Mouse (Mus musculus) midbrain, embryonic 14.5 days (tissue): Measurements from ENCODE around the gene Slc32a1. TPM values are rescaled to one million over a fixed set of nuclear protein-coding genes. Genes with fewer than 3 reads are reported as not detected.

Experiments
- ATAC-seq: fragments of 200-750 bp; cut with Nextera tagmentation; 2 replicates; pipeline ENCODE4 v1.8.0; 2017; ENCODE audit warnings: moderate number of reproducible peaks, moderate library complexity; ENCODE audit not compliant: low FRiP score, low TSS enrichment
- DNase-seq: peaks from one replicate; pipeline ENCODE4 v3.0.0-alpha.2; 2015
- H3K27ac ChIP-seq: fragments of 300-500 bp; sonication (generic); replicated peaks from 2 replicates; pipeline ENCODE4 v1.5.1; 2014; ENCODE audit warnings: mild to moderate bottlenecking, low read depth, low read length, moderate library complexity
- H3K27me3 ChIP-seq: fragments of 300-500 bp; sonication (generic); 2 replicates; pipeline ENCODE4 v1.6.1; 2014; ENCODE audit warnings: low read length, control low read depth, mixed read lengths; ENCODE audit not compliant: control insufficient read depth, insufficient read depth
- H3K36me3 ChIP-seq: fragments of 300-500 bp; sonication (generic); 2 replicates; pipeline ENCODE4 v1.6.1; 2014; ENCODE audit warnings: low read length, control low read depth; ENCODE audit not compliant: control insufficient read depth, insufficient read depth
- H3K4me1 ChIP-seq: fragments of 300-500 bp; sonication (generic); 2 replicates; pipeline ENCODE4 v1.6.1; 2014; ENCODE audit warnings: mild to moderate bottlenecking, antibody characterized with exemption, low read length, control low read depth; ENCODE audit not compliant: control insufficient read depth, insufficient read depth
- H3K4me2 ChIP-seq: fragments of 300-500 bp; sonication (generic); 2 replicates; pipeline ENCODE4 v1.6.1; 2014; ENCODE audit warnings: mild to moderate bottlenecking, low read length, moderate library complexity
- H3K4me3 ChIP-seq: fragments of 300-500 bp; sonication (generic); replicated peaks from 2 replicates; pipeline ENCODE4 v1.5.1; 2014; ENCODE audit warnings: low read depth, low read length
- H3K9ac ChIP-seq: fragments of 300-500 bp; sonication (generic); replicated peaks from 2 replicates; pipeline ENCODE4 v1.6.1; 2014; ENCODE audit warnings: mild to moderate bottlenecking, low read length, moderate library complexity
- H3K9me3 ChIP-seq: fragments of 300-500 bp; sonication (generic); 2 replicates; pipeline ENCODE4 v1.6.1; 2016; ENCODE audit warnings: low read length, control low read depth, mixed read lengths; ENCODE audit not compliant: control insufficient read depth
- WGBS: fragments of 180-500 bp; shearing (Covaris S2); extraction: QIAGEN DNeasy Blood & Tissue Kit; methylation state at CpG from one replicate; pipeline ENCODE4 v1.1.7; 2014; 5-methylcytosine and 5-hydroxymethylcytosine counted together
- polyA plus RNA-seq: library from polyadenylated mRNA; unstranded; fragments of >200 nt; fragmentation: Nextera tagmentation; extraction: Ambion mirVana; gene quantifications from 2 replicates; pipeline ENCODE4 v1.2.1, GENCODE M21; 2014

Gene Slc32a1
- polyA plus RNA-seq, 1 experiment from 2014 or later, result 7.6 TPM

DNA sequence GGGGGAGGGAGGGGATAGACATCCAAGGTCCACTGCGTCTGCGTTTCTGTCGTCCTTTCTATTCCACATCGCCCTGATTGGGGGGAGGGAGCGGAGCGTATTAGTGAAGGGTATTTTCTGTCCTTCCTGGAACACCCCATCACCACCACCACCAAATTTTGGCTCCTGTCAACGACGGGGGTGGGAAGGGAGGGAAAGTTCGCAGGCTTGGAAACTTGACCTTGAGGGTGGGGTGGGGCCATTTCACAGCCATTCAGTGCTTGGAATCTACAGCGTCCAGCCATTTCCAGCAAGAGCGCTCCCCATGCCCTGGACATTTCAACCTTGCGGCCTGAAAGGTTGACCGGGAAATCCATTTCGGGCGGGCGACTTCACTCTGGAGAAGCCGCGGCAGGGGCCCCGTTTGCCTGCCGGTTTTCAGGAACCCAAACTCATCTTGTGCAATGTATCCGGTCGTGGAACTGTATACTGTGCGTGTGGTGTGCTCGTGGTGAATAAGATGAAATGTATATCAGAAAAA lies 4.7 kb downstream of the Slc32a1 start:
- ATAC-seq (no peak), DNase-seq (peak; percentile 40)
- peak overlapping the region; percentile 93 for H3K27ac ChIP-seq
- H3K4me2 ChIP-seq, result peak overlapping the region; percentile 60
- no peaks in the 10 kb centered on the region for H3K4me1 ChIP-seq
- peaks cover 64% of the 10 kb centered on the region for H3K27me3 ChIP-seq
- H3K36me3 ChIP-seq, result peaks cover 5% of the 10 kb centered on the region; the same call in 1 of the 2 replicates
- peak overlapping the region; percentile 73 for H3K9ac ChIP-seq
- H3K4me3 ChIP-seq, result peak overlapping the region; percentile 48
- WGBS, result under 1% methylated on average over 24 of the region's 24 CpGs
- no peaks in the 10 kb centered on the region for H3K9me3 ChIP-seq

DNA sequence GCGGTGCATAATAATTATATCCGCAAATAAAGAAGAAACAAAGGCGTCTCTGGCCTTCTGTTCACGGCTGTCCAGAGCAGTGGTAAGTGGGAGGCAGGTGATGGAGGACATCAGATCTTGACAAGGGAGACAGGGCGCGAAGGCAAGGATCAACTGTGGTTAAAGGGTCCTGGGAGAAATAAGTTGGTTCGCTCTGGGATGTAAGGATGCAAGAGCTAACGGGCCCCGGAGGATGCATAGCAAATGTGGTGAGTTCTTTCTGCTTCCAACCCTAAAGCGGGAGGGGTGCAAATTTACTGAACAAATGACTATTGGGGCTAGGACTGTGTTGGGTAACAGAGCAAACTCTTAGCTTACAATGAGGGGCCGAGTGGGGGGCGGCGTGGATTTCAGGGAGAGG lies 5.1 kb downstream of the Slc32a1 start:
- DNase-seq, result peak; percentile 55
- peak overlapping the region; percentile 60 for H3K4me2 ChIP-seq
- H3K27ac ChIP-seq, result peak overlapping the region; percentile 93
- H3K4me3 ChIP-seq, result peak overlapping the region; percentile 48
- peaks cover 5% of the 10 kb centered on the region; the same call in 1 of the 2 replicates for H3K36me3 ChIP-seq
- peak overlapping the region; percentile 73 for H3K9ac ChIP-seq
- peaks cover 59% of the 10 kb centered on the region for H3K27me3 ChIP-seq
- H3K9me3 ChIP-seq, result no peaks in the 10 kb centered on the region
- WGBS, result under 1% methylated on average over 13 of the region's 13 CpGs
- ATAC-seq, result no peak
- H3K4me1 ChIP-seq, result no peaks in the 10 kb centered on the region

DNA sequence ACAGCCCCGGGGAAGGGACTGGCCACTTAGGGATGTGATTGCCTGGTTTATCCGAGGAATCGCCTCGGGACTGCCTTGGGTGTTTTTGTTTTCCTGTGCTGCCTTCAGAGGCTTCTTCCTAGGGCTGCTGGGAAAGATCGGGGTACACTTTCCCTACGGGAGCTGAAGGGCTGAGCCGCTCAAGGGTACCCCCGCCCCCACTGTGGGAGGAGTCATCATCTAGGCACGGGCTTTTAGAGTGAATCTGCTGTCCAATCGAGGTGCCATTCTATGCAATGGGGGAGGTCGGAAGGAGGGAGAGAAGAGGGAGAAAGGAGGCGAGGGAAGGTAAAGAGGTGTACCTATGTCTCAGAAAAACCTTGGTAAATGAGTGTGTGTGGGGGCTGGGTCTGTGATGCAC lies 5.7 kb downstream of the Slc32a1 start:
- 1% methylated on average over 12 of the region's 12 CpGs for WGBS
- H3K9ac ChIP-seq, result peak overlapping the region; percentile 73
- H3K27ac ChIP-seq, result peak overlapping the region; percentile 93
- peaks cover 53% of the 10 kb centered on the region for H3K27me3 ChIP-seq
- peaks cover 5% of the 10 kb centered on the region; the same call in 1 of the 2 replicates for H3K36me3 ChIP-seq
- H3K4me1 ChIP-seq, result no peaks in the 10 kb centered on the region
- peak overlapping the region; percentile 60 for H3K4me2 ChIP-seq
- ATAC-seq (peak; percentile 67; the same call in 1 of the 2 replicates), DNase-seq (peak; percentile 82)
- no peaks in the 10 kb centered on the region for H3K9me3 ChIP-seq
- peak overlapping the region; percentile 48 for H3K4me3 ChIP-seq

GRCm38 (mm10) chr2:158616790-158617189 lies 6.2 kb downstream of the Slc32a1 start:
- Histone ChIP-seq H3K36me3 (peaks cover 5% of the 10 kb centered on the region; the same call in 1 of the 2 replicates), H3K9me3 (no peaks in the 10 kb centered on the region), H3K9ac (peak overlapping the region; percentile 73), H3K4me1 (no peaks in the 10 kb centered on the region), H3K4me3 (peak overlapping the region; percentile 48), H3K27ac (peak overlapping the region; percentile 93), H3K27me3 (peaks cover 48% of the 10 kb centered on the region), H3K4me2 (peak overlapping the region; percentile 60)
- DNase-seq, result peak; percentile 33
- WGBS, result 11% methylated on average over 11 of the region's 11 CpGs
- ATAC-seq, result no peak

- Histone ChIP-seq H3K4me2 (peak within 1 kb of the TSS; percentile 87), H3K9me3 (no peaks in the 10 kb centered on the region), H3K4me1 (peaks cover 10% of the 10 kb centered on the region), H3K27me3 (no peaks in the 10 kb centered on the region), H3K27ac (peak within 1 kb of the TSS; percentile 84), H3K4me3 (peak within 1 kb of the TSS; percentile 75), H3K9ac (peak within 1 kb of the TSS; percentile 79), H3K36me3 (peaks cover 19% of the 10 kb centered on the region)
- peak; percentile 94 for ATAC-seq
- DNase-seq, result peak; percentile 98
- WGBS, result 0% methylated on average over 39 of the region's 39 CpGs
These were observed 14.2 kb downstream of the Slc32a1 start, which contains the start of gene Actr5 for GRCm38 (mm10) chr2:158624718-158625222. Gene Actr5, plus strand, starts transcription at chr2:158624888.

DNA sequence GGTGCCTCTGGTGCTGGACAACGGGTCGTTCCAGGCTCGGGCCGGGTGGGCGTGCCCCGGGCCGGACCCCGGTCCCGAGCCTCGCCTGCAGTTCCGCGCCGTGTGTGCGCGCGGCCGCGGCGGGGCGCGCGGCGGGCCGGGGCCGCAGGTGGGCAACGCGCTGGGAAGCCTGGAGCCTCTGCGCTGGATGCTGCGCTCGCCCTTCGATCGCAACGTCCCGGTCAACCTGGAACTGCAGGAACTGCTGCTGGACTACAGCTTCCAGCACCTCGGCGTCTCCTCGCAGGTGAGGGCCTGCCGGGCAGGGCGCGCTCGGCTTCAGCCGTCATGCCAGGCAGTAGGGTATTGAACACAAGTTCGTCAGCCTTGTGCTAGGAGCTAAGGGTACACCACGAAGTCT lies 14.7 kb downstream of the Slc32a1 start:
- under 1% methylated on average over 44 of the region's 44 CpGs for WGBS
- peak overlapping the region; percentile 87 for H3K4me2 ChIP-seq
- H3K27ac ChIP-seq, result peak overlapping the region; percentile 84
- peaks cover 23% of the 10 kb centered on the region for H3K36me3 ChIP-seq
- H3K27me3 ChIP-seq, result no peaks in the 10 kb centered on the region
- peak overlapping the region; percentile 79 for H3K9ac ChIP-seq
- H3K9me3 ChIP-seq, result no peaks in the 10 kb centered on the region
- H3K4me3 ChIP-seq, result peak overlapping the region; percentile 75
- ATAC-seq, result peak; percentile 80; the same call in 1 of the 2 replicates
- H3K4me1 ChIP-seq, result peaks cover 10% of the 10 kb centered on the region
- peak; percentile 73 for DNase-seq

DNA sequence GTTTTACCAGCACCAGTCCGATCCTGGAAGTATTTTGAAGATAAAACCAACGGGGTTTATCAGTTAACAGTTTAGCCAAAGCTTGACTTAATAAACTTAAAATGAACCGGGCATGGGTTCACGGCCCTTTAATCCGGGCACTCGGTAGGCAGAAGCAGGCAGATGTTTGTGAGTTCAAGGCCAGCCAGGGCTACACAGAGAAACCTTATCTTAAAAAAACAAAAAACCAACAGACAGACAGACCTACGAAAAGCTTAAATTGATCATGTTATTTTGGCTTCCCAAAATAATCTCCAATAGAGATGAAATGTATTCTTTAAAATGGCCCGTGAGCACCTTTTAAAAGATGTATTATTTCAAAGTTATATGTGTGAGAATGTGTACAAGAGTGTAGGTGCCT lies 15.1 kb downstream of the Slc32a1 start:
- ATAC-seq (no peak), DNase-seq (no peak)
- Histone ChIP-seq H3K4me1 (peaks cover 10% of the 10 kb centered on the region), H3K27me3 (no peaks in the 10 kb centered on the region), H3K4me2 (peak overlapping the region; percentile 87), H3K9ac (peak overlapping the region; percentile 79), H3K36me3 (peaks cover 28% of the 10 kb centered on the region), H3K4me3 (peak overlapping the region; percentile 75), H3K27ac (no peak overlapping the region), H3K9me3 (no peaks in the 10 kb centered on the region)
- 44% methylated on average over 8 of the region's 8 CpGs for WGBS

DNA sequence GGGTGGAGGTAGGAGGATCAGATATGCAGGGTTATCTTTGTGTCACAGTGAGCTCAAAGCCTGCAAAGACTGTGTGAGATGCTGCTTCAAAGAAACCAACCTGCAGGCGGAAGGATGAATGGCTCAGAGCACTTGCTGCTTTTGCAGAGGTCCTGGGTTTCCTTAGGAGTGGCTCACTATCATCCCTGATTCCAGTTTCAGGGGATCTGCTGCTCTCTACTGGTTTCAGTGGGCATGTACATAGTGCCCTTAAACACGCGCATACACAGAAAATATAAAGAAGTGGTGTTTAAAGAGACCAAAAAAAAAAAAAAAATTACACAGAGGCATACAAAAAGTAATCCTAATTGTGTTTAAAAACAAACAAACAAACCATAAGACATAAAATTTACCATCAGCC lies 18.3 kb downstream of the Slc32a1 start:
- 65% methylated on average over 3 of the region's 3 CpGs for WGBS
- ATAC-seq, result no peak

DNA sequence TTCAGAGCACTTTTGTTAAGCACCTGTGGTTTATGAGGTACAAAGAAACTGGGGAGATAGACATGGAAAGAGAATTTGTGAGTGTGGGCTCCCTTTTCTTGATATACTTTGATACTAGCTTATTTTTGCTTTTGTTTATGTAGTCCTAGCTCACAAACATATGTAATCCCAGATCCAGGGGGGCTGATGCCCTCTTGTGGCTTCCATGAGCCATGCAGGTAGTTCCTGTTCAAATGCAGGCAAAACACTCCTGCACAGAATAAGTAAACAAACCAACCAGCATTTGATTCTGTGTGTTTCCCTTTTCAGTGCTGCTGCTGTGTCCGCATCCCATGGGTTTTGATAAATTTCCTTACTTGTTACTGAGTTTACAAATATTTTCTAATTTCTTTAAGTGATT lies 18.8 kb downstream of the Slc32a1 start:
- Histone ChIP-seq H3K27me3 (no peaks in the 10 kb centered on the region), H3K9ac (no peak overlapping the region), H3K4me3 (no peak overlapping the region), H3K4me1 (peaks cover 10% of the 10 kb centered on the region), H3K4me2 (no peak overlapping the region), H3K27ac (no peak overlapping the region), H3K36me3 (peaks cover 62% of the 10 kb centered on the region), H3K9me3 (no peaks in the 10 kb centered on the region)
- ATAC-seq (no peak), DNase-seq (peak; percentile 86)
- 79% methylated on average over 1 of the region's 1 CpGs for WGBS

More for the DNA sequence above, 18.3 kb downstream of the Slc32a1 start:
- DNase-seq, result peak; percentile 76
- H3K36me3 ChIP-seq, result peaks cover 60% of the 10 kb centered on the region
- no peak overlapping the region for H3K4me2 ChIP-seq
- H3K27ac ChIP-seq, result no peak overlapping the region
- H3K27me3 ChIP-seq, result no peaks in the 10 kb centered on the region
- no peak overlapping the region for H3K9ac ChIP-seq
- H3K4me3 ChIP-seq, result no peak overlapping the region
- H3K4me1 ChIP-seq, result peaks cover 10% of the 10 kb centered on the region
- H3K9me3 ChIP-seq, result no peaks in the 10 kb centered on the region
